Mouse (Mus musculus) fibroblast of lung, adult 2 months (primary cell): ENCODE measurements around the gene Cst10.

ENCODE experiments used
- DNase-seq: peaks from one replicate; pipeline ENCODE4 v3.0.0-alpha.2; 2011; ENCODE audit warnings: low read depth

The Cst10 gene

DNA sequence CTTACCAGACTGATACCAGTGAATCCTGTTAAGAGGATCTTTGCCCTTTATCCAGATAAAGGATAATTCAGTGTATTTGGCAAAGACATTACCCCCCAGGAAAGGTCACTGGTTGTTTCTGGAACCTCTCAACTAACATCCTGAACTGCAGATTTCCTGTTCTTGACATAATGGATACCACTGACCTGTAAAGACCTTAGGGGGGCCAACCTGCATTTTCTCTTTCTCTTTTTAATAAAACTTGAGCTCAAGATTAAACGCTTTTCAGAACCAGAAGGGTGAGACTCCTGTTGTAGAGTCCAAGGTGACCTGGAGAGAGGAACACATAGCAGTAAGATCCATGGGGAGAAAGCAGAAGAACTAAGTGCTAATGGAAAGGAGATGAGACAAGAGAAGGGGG lies at the start of gene Cst10:
Cst10 (plus strand) TSS at position 301 of the 400 bp plus-strand sequence.
- DNase-seq, result no peak

DNA sequence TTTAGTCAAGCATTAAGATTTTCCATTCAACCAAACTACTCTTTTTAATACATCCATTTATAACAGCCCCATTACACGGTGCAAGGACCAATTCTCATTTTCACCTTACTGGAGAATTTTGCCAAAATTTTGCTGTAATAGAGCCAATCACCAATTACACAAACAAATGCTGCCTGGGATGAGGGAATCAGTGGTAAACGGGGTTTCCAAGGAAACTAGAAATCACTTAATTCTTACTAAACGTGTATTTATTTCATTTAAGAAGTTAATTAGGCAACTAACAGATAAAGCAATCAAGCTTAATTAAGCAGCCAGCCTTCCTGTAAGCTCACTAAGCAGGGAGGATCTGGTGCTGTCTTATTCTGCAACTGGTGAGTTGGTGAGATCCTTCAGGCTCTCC lies 11.9 kb upstream of the Cst10 start:
- no peak for DNase-seq

DNA sequence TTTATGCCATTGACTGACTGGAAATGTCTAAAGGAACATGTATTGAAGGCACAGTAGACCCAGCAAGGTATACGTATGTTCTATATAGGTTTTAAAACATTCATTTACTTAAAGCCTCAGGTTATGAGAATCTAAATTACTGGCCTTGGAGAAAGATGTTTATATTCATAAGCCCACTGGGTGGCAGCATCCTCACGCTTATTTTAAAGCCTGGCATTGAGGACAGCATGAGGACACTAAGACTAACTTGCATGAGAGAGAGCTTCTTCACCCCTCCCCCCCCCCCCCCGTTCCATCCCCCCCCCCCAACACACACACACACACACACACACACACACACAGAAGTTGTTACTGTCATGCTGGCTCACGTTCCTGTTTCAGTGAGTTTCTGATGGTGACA lies 17.7 kb downstream of the Cst10 start:
- no peak for DNase-seq
